Mouse (Mus musculus) ES-Bruce4 (cell line): ENCODE data around the gene Zfp787. TPM values are rescaled to one million over a fixed set of nuclear protein-coding genes. Genes with fewer than 3 reads are reported as not detected.

ENCODE experiments used
- H3K27ac ChIP-seq: 2 replicates; pipeline ENCODE4 v1.5.1; 2012; ENCODE audit warnings: low read length, inconsistent platforms; ENCODE audit not compliant: insufficient read depth
- H3K27me3 ChIP-seq: 2 replicates; pipeline ENCODE4 v1.6.1; 2012; ENCODE audit warnings: mild to moderate bottlenecking, low read length, inconsistent platforms; ENCODE audit not compliant: control insufficient read depth, poor library complexity, insufficient read depth, severe bottlenecking
- H3K36me3 ChIP-seq: 2 replicates; pipeline ENCODE4 v1.6.1; 2012; ENCODE audit warnings: inconsistent platforms, mild to moderate bottlenecking, low read length, moderate library complexity; ENCODE audit not compliant: control insufficient read depth, poor library complexity, insufficient read depth, severe bottlenecking
- H3K4me1 ChIP-seq: one replicate; pipeline ENCODE4 v1.8.1; 2011; ENCODE audit warnings: low read length; ENCODE audit not compliant: control insufficient read depth, insufficient read depth
- H3K4me3 ChIP-seq: 2 replicates; pipeline ENCODE4 v1.5.1; 2011; ENCODE audit warnings: low read depth, mild to moderate bottlenecking, low read length
- H3K9ac ChIP-seq: 2 replicates; pipeline ENCODE4 v1.6.1; 2012; ENCODE audit warnings: low read depth, mild to moderate bottlenecking, inconsistent platforms; ENCODE audit not compliant: poor library complexity, severe bottlenecking
- H3K9me3 ChIP-seq: replicated peaks from 2 replicates; pipeline ENCODE4 v1.6.1; 2012; ENCODE audit warnings: mild to moderate bottlenecking, low read length, inconsistent platforms; ENCODE audit not compliant: control insufficient read depth, poor library complexity, insufficient read depth, severe bottlenecking
- CTCF ChIP-seq: IDR thresholded peaks from one replicate; pipeline ENCODE4 v1.8.1; 2011; ENCODE audit warnings: low read depth, low read length
- EP300 ChIP-seq: IDR thresholded peaks from 2 replicates; pipeline ENCODE4 v1.6.1; 2011; ENCODE audit warnings: low read depth, low read length; ENCODE audit not compliant: insufficient read depth
- POLR2A ChIP-seq: IDR thresholded peaks from one replicate; pipeline ENCODE4 v1.8.1; 2011; ENCODE audit warnings: low read length; ENCODE audit not compliant: insufficient read depth
- polyA plus RNA-seq: library from polyadenylated mRNA; stranded (reverse); fragments of >200 nt; gene quantifications from 2 replicates; pipeline ENCODE4 v1.2.4, GENCODE M21; 2011; ENCODE audit warnings: low read depth; ENCODE audit not compliant: missing spikeins, insufficient read depth, insufficient read length

Zfp787 gene
- polyA plus RNA-seq, result 24.1 and 30.9 TPM in 2 replicates

DNA sequence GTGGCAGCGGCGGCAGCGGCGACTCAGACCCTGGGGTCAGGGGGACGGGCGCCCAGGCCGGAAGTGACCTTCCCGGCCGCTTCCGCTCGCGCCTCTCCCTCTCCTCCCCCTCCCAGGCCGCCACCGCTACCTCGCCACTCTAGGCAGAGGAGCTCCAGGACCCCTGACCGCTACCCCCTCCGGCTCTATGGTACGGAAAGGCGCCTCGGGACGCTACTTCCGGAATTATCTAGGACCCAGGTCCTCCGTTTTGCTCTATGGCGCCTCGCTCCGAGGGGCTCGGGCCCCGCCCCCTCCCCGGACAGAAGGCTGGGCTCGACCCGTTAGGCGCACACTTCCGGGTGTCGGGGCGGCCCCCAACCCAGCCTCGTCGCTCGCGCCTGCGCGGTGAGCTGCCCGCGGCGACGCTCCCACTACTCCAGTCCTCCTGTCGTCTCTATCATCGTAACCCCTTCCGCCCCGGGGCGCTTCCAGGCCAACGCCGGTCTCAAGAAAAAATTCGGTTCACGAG, at the start of gene Zfp787:
Gene Zfp787, minus strand, starts transcription at position 97 of the 511 bp plus-strand sequence.
- Histone ChIP-seq H3K4me1 (peaks cover 1% of the 10 kb centered on the region), H3K9me3 (no peaks in the 10 kb centered on the region), H3K27me3 (no peaks in the 10 kb centered on the region), H3K9ac (peak within 1 kb of the TSS; percentile 93), H3K36me3 (no peaks in the 10 kb centered on the region), H3K4me3 (peak within 1 kb of the TSS; percentile 98), H3K27ac (no peak within 1 kb of the TSS)
- no peak for TF ChIP-seq EP300
- TF ChIP-seq POLR2A, result no peak
- no peak for TF ChIP-seq CTCF

DNA sequence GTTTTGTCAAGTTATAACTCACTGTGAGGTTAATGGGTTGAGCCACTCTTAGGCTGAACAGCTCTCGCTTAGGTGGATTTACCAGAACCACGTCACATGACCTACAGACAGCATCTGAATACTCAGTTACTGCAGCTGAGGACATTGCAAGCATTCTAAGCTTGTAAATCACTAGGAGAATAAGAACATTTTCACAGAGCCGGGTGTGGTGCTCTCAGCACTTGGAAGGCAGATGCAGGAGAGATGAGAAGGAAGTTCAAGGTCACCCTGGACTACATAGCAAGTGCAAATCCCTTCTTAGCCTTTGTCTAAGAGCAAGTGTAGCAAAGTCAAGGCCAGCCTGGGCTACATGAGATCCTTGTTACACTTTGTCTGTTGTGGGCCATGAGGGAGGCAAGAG, 48.4 kb upstream of the Zfp787 start:
- no peak overlapping the region for H3K27ac ChIP-seq
- H3K36me3 ChIP-seq, result no peaks in the 10 kb centered on the region
- no peak for TF ChIP-seq CTCF
- TF ChIP-seq EP300, result no peak
- no peak for TF ChIP-seq POLR2A
- H3K9ac ChIP-seq, result no peak overlapping the region
- no peak overlapping the region for H3K4me3 ChIP-seq
- H3K27me3 ChIP-seq, result no peaks in the 10 kb centered on the region
- H3K9me3 ChIP-seq, result peaks cover 5% of the 10 kb centered on the region; the same call in 1 of the 2 replicates
- no peaks in the 10 kb centered on the region for H3K4me1 ChIP-seq

DNA sequence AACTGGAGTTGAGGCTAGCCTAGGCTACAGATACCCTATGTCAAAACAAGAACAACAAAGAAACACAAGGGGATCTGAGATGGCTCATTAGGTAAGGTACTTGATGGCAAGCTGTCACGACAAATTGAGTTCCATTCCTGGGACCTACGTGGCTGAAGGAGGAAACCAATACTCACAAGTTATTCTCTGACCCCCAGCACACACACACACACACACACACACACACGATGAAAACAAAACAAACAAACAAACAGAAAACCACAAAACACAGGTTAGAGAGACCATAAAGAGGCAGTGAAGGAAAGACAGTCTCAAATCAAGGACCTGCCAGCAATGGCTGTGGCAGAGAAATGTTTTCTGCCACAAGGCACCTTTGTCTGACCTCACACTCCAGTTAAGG, 41.0 kb upstream of the Zfp787 start, which contains the start of gene Galp:
Gene Galp, plus strand, starts transcription at position 301 of the 400 bp plus-strand sequence.
- Histone ChIP-seq H3K4me1 (no peaks in the 10 kb centered on the region), H3K4me3 (no peak within 1 kb of the TSS), H3K27me3 (no peaks in the 10 kb centered on the region), H3K27ac (no peak within 1 kb of the TSS), H3K9me3 (peaks cover 5% of the 10 kb centered on the region; the same call in 1 of the 2 replicates), H3K36me3 (no peaks in the 10 kb centered on the region), H3K9ac (no peak within 1 kb of the TSS)
- TF ChIP-seq POLR2A, result no peak
- TF ChIP-seq CTCF, result no peak
- no peak for TF ChIP-seq EP300

- Histone ChIP-seq H3K9me3 (peaks cover under 1% of the 10 kb centered on the region; the same call in 1 of the 2 replicates), H3K9ac (no peak overlapping the region), H3K4me1 (no peaks in the 10 kb centered on the region), H3K4me3 (no peak overlapping the region), H3K36me3 (no peaks in the 10 kb centered on the region), H3K27ac (no peak overlapping the region), H3K27me3 (no peaks in the 10 kb centered on the region)
- TF ChIP-seq POLR2A, result no peak
- TF ChIP-seq CTCF, result peak; percentile 62
These were observed 40.0 kb upstream of the Zfp787 start for GRCm38 (mm10) chr7:6195777-6196176.

GRCm38 (mm10) chr7:6194129-6194528, 38.3 kb upstream of the Zfp787 start:
- Histone ChIP-seq H3K4me1 (no peaks in the 10 kb centered on the region), H3K27ac (no peak overlapping the region), H3K36me3 (no peaks in the 10 kb centered on the region), H3K4me3 (no peak overlapping the region), H3K9me3 (no peaks in the 10 kb centered on the region), H3K9ac (no peak overlapping the region), H3K27me3 (no peaks in the 10 kb centered on the region)
- TF ChIP-seq EP300, result no peak
- peak; percentile 96 for TF ChIP-seq CTCF

DNA sequence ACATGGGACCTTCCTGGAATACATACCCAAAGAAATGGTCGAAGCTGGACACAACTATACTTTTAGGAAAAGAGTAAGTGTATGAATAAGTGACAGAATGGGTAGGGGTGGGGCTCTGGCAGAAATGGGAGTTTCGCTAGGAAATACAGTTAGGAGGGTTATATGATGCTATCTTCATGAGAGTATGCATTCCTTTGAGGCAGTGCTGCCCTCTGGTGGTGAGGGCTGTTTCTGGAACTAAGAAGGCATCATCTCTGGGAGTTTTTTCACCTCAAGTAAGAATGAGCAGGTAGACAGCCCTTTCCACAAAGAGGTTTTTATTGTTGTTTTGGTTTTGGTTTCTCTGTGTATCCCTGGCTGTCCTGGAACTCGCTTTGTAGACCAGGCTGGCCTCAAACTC, 35.6 kb upstream of the Zfp787 start:
- H3K27me3 ChIP-seq, result no peaks in the 10 kb centered on the region
- H3K9ac ChIP-seq, result no peak overlapping the region
- no peaks in the 10 kb centered on the region for H3K4me1 ChIP-seq
- H3K4me3 ChIP-seq, result no peak overlapping the region
- H3K9me3 ChIP-seq, result no peaks in the 10 kb centered on the region
- no peak for TF ChIP-seq POLR2A
- peak; percentile 26 for TF ChIP-seq CTCF
- no peak overlapping the region for H3K27ac ChIP-seq
- no peaks in the 10 kb centered on the region for H3K36me3 ChIP-seq
